Mouse (Mus musculus) right cerebral cortex, postnatal 36 days (tissue): ENCODE results near the gene Pole4.

Source experiments
- DNase-seq, 2 experiments: peaks; one replicate each; pipeline ENCODE4 v3.0.0; 2022; ENCODE audit warnings: low spot score in 2 of 2, mixed read lengths in 1 of 2

Pole4 gene

DNA sequence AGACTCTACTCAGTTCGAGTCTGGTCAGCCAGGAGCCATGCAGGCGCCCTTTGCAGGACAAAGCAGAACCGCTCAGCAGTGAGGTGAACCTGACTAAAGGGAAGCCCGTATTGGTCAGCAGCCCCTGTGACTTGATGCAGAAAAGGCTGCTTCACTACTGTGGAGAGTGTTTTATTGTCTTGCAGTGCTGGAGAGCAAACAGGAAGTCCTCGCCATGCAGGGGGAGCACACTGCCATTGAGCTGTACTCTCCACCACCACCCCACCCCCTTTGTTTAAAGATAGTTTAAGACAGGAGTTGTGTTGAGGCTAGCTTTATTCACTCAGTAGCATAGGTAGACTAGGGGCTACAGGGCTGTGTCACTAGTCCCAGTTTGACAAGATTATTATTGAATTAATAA, at the start of gene Pole4:
Gene Pole4, minus strand, starts transcription at position 145 of the 400 bp plus-strand sequence.
- DNase-seq, result no peak

DNA sequence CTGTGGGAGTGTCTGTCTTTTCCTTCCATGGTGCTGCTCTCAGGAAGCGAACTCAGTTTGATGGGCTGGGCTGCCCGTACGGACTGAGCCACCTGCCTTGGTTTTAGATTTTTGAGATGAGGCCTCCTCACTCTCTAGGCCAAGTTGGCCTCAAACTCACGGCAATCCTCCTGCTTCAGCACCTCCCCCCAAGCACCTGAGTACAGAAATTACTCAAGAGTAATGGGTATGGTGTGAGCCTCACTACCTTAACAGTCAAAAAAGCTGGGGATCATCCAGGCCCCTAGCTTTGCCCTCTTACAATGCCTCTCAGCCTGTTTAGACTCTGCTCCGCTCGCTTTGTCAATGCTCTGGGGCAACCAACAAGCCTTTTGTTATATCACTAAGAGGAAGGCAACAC, 49.6 kb upstream of the Pole4 start:
- no peak for DNase-seq

DNA sequence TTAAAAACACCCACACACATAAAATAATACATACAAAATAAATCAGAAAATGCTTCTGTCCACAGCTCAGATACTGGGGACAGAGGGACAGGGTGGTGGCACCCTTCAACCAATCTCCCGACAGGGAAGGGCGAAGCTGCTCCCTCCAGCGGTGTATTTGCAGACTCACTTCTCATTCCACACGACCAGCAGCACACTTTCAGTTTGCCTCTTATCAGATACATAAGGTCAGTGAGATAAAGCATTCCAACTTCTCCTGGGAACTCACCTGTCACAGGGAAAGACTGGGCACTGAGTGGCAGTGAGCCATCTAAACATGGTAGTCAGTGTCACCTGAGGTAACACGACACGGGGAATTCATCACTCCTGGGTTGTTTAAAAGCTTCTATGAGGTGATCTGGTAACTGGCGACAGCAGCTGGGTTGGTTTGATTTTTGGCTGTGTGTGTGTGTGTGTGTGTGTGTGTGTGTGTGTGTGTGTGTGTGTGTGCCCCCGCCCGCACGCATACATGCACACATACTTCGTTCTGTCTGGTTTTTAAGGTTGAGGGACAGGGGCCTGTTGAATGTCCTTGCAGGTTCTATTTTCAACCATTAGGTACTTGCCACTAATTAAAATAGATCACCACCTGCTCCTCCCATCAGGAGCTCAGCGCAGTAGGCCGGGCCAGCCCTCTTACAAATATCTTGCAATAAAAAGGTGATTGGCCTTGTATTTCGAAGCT, 48.6 kb upstream of the Pole4 start:
- DNase-seq, result no peak

DNA sequence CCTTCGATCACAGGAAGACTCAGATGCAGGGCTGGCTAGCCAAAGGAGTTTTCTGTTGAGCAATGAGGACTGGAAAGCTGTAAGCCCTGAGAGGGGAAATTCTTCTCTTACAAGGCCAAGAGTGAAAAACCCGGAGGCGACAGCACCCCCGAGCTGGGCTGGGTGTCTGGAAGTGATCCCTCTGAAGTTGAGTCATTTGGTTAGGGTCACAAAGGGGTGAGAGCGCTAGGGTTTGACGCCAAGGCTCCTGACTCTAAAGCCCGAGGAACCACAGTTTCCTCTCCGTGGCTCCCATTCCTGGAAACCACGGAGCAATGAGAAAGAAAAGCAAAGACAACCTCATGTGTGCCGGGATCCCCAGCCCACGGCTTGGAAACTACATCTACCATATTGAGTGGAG, 47.9 kb upstream of the Pole4 start:
- no peak for DNase-seq

DNA sequence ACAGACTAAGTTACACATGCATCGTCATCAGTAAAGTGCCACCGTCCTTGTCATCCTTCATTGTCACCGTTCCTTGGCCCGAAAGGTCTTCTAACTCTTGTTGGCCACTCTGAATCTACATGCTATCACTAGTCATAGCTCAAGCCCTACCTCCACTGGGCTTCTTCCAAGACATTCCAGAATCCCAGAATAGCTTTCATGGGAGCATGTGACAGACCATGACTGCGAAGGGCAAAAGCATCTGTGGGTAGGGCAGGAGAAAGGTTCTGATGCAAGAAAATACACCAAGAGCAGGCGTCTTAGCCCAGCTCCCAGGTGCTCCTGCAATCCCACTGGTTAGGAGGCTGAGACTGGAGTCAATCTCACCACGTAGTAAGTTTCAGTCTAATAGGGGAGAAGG, 46.6 kb upstream of the Pole4 start:
- no peak for DNase-seq

DNA sequence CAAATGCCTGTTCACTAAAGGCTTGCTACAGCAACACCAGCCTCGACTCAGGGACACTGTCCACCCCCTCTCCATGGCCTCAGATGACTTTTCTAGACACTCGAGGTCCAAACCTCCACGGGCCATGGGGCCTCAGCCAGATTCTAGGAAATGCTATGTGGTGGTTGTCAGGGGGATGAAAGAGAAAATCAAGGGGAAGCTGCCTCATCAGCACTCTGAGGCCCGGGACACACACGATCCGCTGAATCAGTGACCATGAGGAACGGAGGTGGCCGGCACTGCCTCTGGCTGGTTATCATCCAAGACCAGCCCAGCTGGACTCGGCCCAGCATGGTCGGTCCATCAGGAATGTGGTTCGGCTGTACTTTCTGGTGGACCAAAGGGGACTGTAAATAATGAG, 45.9 kb upstream of the Pole4 start:
- DNase-seq, result no peak

DNA sequence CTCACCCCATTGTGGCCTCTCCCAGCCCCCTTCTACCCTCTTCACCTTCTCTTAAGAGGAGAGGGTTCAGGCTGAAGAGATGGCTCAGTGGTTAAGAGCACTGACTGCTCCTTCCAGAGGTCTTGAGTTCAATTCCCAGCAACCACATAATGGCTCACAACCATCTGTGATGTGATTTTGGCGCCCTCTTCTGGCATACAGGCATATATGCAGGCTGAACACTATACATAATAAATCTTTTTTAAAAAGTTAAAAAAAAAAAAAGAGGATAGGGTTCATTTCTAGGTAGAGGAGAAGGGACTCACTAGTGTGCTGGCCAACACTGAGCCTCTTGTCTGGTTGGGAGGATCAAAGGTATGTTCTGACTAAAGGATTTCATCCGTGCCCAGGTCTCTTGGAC, 44.9 kb upstream of the Pole4 start:
- no peak for DNase-seq

DNA sequence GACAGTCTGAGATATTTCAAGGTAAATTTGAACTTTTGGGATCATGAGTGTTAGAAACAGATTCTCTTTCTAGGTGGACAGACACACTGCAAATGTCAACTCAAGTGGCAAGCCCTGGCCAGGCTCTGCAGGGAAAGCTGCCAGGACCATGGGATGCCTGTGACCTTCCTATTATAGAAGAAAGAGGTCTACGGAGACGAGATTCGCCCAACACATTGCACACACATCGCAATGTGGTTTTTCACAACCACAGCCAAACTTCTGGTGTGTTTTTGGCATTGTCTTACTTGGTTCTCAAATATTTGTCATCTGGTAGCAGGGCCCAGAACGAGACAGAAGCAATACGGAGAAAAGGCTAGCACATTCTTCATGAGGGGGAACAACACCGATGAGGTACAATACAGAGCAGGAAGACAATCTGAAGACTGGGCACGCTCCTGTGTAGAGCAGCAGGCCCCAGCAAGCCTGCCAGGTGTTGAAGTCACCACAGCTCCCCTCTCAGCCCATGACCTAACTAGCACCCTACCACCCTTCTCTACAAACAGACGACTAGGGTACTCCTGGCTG, 43.0 kb upstream of the Pole4 start:
- DNase-seq, result no peak

DNA sequence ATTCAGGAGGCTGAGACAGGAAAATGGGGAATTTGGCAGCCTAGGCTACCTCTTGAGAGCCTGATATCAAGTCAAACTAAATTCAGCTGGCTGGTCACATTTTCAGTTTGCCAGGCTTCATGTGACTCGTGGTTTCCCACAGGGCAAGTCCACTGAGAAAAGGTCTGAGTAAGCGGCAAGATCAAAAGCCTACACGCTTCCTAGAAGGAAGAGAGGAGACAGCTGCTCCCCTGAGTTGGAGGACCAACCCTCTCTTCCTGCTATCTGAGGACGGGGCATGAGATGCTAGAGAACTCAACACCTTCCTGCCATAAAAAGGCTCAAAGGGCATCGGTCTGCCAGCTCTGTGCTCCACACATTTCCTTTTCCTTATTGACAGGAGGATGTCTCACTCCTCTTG, 41.9 kb upstream of the Pole4 start:
- DNase-seq, result no peak

DNA sequence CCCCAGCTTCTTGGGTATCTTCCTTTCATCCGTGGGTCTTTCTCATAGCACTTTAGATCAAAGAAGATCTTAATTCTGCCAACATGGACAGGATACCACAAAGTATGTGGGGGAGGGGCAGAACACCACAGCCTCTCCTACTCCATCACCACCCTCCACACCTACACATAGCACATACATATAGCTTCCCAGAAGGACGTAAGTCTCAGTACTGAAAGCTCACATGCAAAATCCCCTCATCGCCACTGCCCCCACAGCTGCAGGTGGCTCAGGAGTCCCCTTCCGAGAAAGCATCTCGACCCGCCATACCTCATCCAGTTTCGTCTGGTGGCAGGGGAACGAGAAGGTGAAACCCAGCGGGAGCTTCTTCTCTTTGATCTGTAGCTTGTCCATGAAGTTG, 39.4 kb upstream of the Pole4 start:
- no peak for DNase-seq

DNA sequence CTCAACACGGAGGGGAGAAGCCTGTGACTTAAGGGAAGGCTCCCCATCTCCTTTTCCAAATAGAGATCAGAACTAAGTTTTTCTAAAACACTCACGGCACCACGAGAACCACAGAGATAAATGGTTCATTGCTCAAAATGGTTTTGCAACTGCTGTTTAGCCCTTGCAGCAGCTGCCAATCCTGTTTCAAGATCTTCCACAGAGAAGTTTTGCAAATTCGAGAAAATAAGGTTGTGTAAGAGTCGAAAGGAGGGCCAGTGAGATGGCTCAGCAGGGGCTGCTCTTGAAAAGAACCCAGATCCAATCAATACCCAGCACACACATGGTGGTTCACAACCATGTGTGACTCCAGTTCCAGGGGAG, 36.3 kb upstream of the Pole4 start:
- no peak for DNase-seq

DNA sequence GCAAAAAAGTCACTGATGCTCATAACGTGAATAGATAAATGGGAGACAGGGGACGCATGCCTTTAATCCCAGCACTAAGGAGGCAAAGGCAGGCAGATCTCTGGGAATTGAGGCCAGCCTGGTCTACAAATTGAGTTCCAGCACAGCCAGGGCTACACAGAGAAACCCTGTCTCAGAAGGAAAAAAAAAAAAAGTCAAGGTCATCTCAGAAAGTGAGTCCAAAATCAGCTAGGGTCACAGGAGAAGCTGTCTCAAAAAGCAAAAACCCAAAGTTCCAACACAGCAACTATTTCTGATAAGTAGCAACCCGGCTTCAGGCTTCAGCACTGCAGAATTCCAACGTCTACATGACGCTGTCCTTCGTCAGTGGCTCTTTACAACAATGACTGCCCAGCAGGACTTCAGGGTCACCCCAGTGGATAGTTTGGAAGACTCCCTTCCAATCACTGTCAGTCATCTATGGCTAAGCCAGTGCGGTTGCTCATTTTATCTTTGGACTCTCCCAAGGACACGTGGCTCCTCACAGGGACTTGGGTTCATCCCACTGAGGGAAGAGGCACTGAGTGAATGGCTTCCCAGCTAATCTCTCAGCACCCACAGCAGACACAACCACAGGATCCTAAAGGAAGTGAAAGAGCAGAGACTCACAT, 35.8 kb upstream of the Pole4 start:
- no peak for DNase-seq

DNA sequence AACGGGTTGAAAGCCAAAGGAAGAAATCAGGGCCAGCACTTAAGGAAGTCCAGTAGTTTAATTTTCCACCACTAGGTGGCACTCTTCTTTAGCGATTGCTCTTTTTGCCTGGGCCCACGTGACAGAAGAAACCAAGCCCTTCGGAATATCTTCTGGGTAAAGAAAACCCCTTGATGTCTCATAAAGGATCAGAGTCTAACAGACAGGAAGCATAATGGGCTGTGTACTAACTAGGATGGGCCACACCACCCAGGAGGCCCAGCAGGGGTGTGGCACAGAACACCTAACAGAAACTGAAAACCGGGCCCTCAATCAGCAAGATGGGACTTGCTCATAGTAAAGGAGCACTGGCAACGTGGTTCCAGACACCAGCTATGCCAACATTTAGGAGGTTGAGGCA, 35.1 kb upstream of the Pole4 start:
- no peak for DNase-seq

DNA sequence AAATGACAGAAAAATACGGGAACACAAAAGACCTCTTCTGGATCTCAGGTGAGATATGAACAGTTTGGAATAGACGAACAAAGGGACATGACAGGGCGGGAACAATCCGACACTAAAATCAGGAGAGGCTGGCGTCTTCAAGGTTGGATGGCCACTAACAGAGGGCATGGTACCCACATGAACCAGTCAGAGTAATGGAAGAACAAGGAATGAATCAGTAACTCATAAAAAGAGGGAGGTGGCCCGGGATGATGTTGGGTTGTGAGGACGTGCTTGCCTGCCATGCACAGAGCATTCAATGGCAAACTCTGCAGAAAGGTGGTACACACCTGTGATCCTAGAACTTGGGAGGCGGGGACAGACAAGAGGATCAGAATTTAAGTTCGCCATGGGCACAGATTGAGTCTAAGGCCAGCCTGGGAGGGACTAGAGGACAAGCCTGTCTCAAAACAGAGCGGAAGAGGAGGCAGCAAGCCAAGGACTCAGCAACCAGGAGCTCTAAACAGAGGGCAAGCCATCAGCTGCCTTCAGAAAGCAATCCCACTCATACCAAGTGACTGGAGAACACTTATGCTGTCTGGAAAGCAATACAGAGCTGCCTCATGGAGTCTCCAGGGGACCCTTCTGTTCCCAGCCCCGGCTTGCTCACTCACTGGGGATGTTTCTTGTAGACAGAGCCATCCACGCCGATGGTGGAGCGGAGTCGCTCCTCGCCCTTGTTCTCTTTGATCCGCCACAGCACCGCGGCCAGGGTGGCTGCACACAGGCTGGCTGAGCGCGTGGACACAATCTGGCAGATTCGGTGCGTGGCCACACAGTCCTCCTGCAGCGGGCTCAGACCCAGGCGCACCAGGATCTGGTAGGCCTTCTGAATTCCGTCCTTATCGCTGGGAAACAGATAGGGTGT, 32.7 kb upstream of the Pole4 start:
- DNase-seq, result no peak

DNA sequence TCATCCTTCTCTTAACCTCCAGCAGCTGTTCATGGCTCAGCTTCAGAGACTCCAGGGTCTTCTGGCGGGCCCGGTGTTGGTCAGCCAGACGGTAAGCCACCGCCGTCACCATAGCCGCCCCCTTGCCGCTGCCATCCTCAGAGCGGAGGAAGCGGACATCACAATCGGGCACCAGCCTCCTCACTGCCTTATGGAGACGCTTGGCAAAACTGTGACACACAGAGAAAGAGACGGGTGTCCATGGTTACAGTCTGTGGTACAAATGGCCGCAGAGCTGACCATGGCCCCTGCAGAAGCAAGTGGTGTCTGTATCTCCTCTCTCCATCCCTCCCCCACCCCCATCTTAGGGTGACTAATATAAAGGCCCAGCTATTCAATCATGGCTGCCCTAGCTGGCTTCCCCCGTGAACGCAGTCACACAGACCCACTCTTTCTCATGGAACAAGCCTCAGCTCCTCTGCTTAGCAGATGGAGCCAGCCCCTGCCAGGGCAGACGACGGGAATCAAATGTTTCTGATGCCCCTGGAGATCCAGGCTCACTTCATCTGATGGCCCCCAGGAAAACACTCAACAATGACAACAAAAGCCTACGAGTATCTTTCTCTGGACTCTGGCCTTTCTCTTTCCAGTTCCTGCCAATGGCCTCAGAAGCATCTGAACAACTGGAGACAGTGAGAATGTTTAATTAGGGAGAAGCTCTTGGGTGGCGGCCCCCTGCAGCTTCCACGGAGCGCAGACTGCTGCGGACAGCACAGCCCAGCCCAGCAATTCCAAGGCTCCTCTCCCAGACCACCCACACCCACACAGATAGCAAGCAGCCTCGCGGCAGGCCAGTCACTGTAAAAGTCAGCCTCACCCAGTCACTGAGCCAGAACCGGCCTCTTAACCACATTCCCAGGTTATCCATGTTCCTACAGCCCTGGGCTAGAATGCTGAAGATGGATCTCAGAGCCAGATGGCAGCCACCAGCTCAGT, 31.7 kb upstream of the Pole4 start:
- no peak for DNase-seq

DNA sequence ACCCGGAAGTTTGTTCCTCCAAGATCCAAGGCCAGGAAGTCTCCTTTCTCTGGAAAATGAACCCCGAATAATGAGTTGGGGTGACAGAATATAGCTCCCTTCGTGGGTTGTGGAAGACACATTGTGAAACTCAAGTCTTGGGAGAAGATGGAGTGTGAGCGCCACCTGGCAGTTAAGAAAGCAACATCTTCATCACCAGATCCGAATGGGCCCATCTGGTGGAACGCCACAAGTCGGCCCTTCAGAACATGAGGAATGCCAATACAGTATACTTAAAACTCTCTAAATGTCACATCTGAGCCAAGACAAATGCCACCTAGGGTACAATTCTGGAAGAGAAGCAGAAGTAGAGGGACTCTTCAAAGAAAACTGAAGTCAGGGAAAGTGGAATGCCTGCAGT, 30.2 kb upstream of the Pole4 start:
- DNase-seq, result no peak

DNA sequence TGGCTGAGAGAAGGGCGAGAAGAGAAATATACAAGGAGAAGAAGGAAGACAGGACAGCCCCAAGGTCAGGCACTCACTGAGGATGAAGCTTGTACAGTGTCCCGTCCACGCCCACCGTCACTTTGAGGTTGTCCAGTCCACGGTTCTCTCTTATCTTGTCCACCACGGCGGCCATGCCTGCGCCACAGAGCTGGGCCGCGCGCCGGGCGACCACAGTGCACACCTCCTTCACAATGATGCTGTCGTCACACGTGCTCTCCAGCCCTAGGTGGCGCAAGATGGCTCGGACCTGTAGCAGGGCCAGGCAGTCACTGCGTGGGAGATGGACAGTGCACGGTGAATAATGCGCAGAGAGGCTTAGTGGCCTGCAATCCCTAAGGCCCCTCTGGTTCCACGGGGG, 23.5 kb upstream of the Pole4 start:
- no peak for DNase-seq

DNA sequence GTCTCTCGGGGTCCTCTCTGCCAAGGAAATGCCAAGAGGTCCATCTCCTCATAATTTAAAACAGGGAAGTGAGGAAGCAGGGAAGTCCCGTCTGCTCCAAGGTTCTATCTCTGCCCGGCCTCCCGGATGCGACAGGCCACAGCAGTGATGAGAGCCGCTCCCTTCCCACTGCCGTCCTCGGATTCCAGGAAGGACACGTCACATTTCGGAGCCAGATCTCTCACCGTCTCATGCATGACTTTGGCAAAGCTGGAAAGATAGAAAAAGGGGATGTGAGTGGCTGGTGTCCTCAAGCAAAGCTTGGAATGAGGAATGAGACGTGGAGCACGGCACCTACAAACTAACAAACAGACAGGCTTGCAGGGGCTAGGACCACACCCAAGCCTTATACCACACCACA, 22.0 kb upstream of the Pole4 start:
- no peak for DNase-seq

DNA sequence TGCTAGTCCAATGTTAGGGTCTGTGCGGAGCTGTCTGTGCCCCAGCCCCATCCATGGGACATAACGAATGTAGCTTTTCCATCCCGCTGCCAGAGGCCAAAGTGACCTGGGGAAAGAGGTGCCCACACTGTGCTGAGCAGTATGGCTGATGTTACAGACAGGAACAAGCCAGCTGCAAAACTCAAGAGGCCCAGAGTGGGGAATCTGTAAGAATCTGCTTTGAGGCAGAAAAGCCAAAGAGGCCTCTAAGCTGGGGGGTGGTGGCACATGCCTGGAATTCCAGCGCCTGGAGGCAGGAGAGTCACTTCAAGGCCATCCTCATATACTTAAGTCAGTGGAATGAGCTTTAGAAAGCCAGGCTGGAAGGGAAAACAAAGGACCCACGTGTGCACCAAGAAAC, 18.2 kb upstream of the Pole4 start:
- DNase-seq, result no peak

DNA sequence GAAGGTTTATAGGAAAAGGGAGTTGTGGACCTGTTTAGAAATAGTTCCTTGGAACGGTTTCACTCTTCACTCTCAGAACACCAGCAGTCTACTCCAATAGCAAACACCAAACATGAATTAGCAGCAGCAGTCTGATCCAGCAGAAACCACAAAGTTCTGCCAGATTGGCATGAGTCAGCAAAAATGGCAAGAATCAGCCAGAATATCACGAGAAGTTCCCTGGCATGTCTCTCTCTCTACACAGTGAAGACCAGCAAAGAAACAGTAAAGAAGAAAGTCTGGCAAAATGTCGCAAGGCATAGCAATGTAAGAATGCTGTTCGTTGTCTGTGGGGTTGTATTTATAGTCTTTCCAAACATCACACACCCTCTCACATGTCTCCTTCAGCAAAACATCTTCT, 11.0 kb upstream of the Pole4 start:
- DNase-seq, result no peak

DNA sequence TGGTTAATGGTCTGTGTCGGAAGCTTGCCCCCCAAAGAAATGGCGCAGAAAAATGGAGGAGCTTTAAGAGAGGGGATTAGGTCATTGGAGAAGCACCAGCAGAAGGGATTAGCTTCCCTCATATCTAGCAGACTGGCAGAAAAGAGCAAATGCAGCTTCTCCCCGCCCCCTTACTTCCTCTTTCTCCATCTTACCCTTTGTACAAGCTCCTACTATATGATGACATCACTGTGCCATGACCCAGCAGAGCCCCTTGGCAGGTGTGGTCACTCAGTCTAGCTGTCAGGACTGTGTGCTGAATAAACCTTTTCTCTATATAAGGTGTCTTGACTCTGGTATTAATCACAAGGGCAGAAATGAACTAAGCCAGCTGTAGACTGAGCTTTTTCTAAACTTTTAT, 10.5 kb upstream of the Pole4 start:
- no peak for DNase-seq
